ENCODE assay signal across 9 mouse cellular contexts in genomic region chr7:140062307-140062706, GRCm38 (mm10). TPM values are rescaled to one million over a fixed set of nuclear protein-coding genes. Genes with fewer than 3 reads are reported as not detected.
A peak's percentile ranks its signal among the peaks of the same experiment; 100 is the strongest.
DNase-seq lines count a peak whose midpoint lies in the region; ATAC-seq and TF ChIP-seq lines count a peak whose summit lies in the region.
"Had no signal": no experiment of that assay in that cellular context is flagged by ENCODE, and none has a peak within 500 bp of the region (broad histone marks: within the 10 kb centered on the region; RNA-seq: fewer than 3 reads in every experiment).

No protein-coding gene starts in this region.

- intact Hi-C loops in heart, adult 2 months (cut with DNase I): loop anchor here (1.0 to 2.0 kb wide), 2 partner anchors 93 to 158 kb away; no protein-coding TSS in a partner anchor

- H3K79me2 ChIP-seq in heart, adult 2 months (replicated peaks; ENCODE audit: control insufficient read depth, insufficient read depth, low read length): no peaks in the 10 kb centered on the region

- no peak overlapping the region for H3K27ac ChIP-seq in heart, adult 2 months
- H3K27ac ChIP-seq in heart, embryonic 10.5 days: no peak overlapping the region
- H3K27ac ChIP-seq in neural tube, embryonic 12.5 days: 0 out of 2 replicates have a peak overlapping the region, but pooled peaks have one; percentile 74

- no peak for DNase-seq in heart, adult 2 months
- DNase-seq in heart, embryonic 10.5 days (ENCODE audit: low spot score): no peak
- peak; percentile 35 for DNase-seq in 416B (ENCODE audit: low read depth)
- DNase-seq in embryo, embryonic 11 days: peak; percentile 72
- peak; percentile 51 for DNase-seq in kidney, postnatal 10 days
- no peak for DNase-seq in heart, adult 8-10 months (ENCODE audit: low spot score)
- no peak for DNase-seq in left cerebral cortex, adult 11 months (ENCODE audit: low spot score)

- H3K4me1 ChIP-seq in heart, adult 2 months (ENCODE audit: control insufficient read depth, insufficient read depth, low read length): no peaks in the 10 kb centered on the region
- H3K4me1 ChIP-seq in heart, embryonic 10.5 days: peaks cover 19% of the 10 kb centered on the region
- H3K4me1 ChIP-seq in neural tube, embryonic 12.5 days: peaks cover 57% of the 10 kb centered on the region

- no peaks in the 10 kb centered on the region for H3K9me3 ChIP-seq in heart, embryonic 10.5 days
- no peaks in the 10 kb centered on the region for H3K9me3 ChIP-seq in neural tube, embryonic 12.5 days

- 0 out of 2 replicates have a peak, but pooled peaks have one; percentile 10 for ATAC-seq in neural tube, embryonic 12.5 days (ENCODE audit: low FRiP score, low read depth)

- peaks cover 22% of the 10 kb centered on the region for H3K27me3 ChIP-seq in heart, adult 2 months (ENCODE audit: control insufficient read depth, insufficient read depth, low read length)
- H3K27me3 ChIP-seq in heart, embryonic 10.5 days (ENCODE audit: insufficient read depth, poor library complexity, severe bottlenecking): peaks cover 89% of the 10 kb centered on the region
- peaks cover 5% of the 10 kb centered on the region; the same call in 1 of the 2 replicates for H3K27me3 ChIP-seq in neural tube, embryonic 12.5 days (replicated peaks)

- no peak for TF ChIP-seq POLR2A in heart, adult 2 months (IDR thresholded peaks at IDR 0.05; ENCODE audit: insufficient read depth, low read depth, low read length)

- peak; percentile 43 for TF ChIP-seq CTCF in heart, adult 2 months (IDR thresholded peaks at IDR 0.05)

- no peak overlapping the region for H3K4me3 ChIP-seq in heart, adult 2 months
- no peak overlapping the region for H3K4me3 ChIP-seq in heart, embryonic 10.5 days
- H3K4me3 ChIP-seq in neural tube, embryonic 12.5 days: no peak overlapping the region

- no peak for TF ChIP-seq EP300 in heart, adult 2 months (IDR thresholded peaks at IDR 0.05; ENCODE audit: insufficient read depth, low read depth, low read length)

- H3K36me3 ChIP-seq in heart, adult 2 months (ENCODE audit: control insufficient read depth, insufficient read depth, low read length): no peaks in the 10 kb centered on the region
- H3K36me3 ChIP-seq in heart, embryonic 10.5 days: no peaks in the 10 kb centered on the region
- H3K36me3 ChIP-seq in neural tube, embryonic 12.5 days: no peaks in the 10 kb centered on the region

- peak overlapping the region; percentile 60 for H3K4me2 ChIP-seq in neural tube, embryonic 12.5 days (replicated peaks)

- no peak overlapping the region for H3K9ac ChIP-seq in heart, adult 2 months (ENCODE audit: low read depth, low read length)
- H3K9ac ChIP-seq in neural tube, embryonic 12.5 days: no peak overlapping the region

- WGBS in heart, adult 2 months: 21% methylated on average over 11 of the region's 11 CpGs
- 13% methylated on average over 11 of the region's 11 CpGs for WGBS in heart, embryonic 10.5 days
- 9% methylated on average over 11 of the region's 11 CpGs for WGBS in neural tube, embryonic 12.5 days

RNA-seq across cellular contexts. Expression of gene Msx3, which starts 13.4 kb away (rescaled TPM):
- total RNA-seq in heart, adult 2 months (2021): not detected
- not detected in 2 replicates for polyA plus RNA-seq in heart, adult 2 months (2012; rRNA removed)
- not detected in 2 replicates for polyA plus RNA-seq in heart, embryonic 10.5 days (2016; fragmentation: Nextera tagmentation; extraction: Ambion mirVana)
- polyA plus RNA-seq in neural tube, embryonic 12.5 days (2016; fragmentation: Nextera tagmentation; extraction: Ambion mirVana): 81.6 and 95.9 TPM in 2 replicates
- not detected for total RNA-seq in heart, adult 8-10 months (2022)
- polyA plus RNA-seq: lung, embryonic 16.5 days had no signal

RNA-seq across cellular contexts. Expression of gene Caly, which starts 20.0 kb away (rescaled TPM):
- total RNA-seq in heart, adult 2 months (2021): under 1 TPM in 1 of 2 experiments, not detected in 1; 0.23 TPM
- polyA plus RNA-seq in heart, adult 2 months (2012; rRNA removed): 0.10 and 0.53 TPM in 2 replicates
- polyA plus RNA-seq in heart, embryonic 10.5 days (2016; fragmentation: Nextera tagmentation; extraction: Ambion mirVana): 0.30 and 0.45 TPM in 2 replicates
- 25.5 and 28.4 TPM in 2 replicates for polyA plus RNA-seq in neural tube, embryonic 12.5 days (2016; fragmentation: Nextera tagmentation; extraction: Ambion mirVana)
- total RNA-seq in heart, adult 8-10 months (2022): under 1 TPM in 3 of 4 experiments, not detected in 1; 0.25 to 0.50 (median 0.30) TPM

RNA-seq across cellular contexts. Expression of gene Tubgcp2, which starts 25.8 kb away (rescaled TPM):
- 10 to 100 TPM; 28.4 to 33.5 TPM for total RNA-seq in heart, adult 2 months (2021)
- 21.7 and 29.7 TPM in 2 replicates for polyA plus RNA-seq in heart, adult 2 months (2012; rRNA removed)
- 50.8 and 55.4 TPM in 2 replicates for polyA plus RNA-seq in heart, embryonic 10.5 days (2016; fragmentation: Nextera tagmentation; extraction: Ambion mirVana)
- polyA plus RNA-seq in neural tube, embryonic 12.5 days (2016; fragmentation: Nextera tagmentation; extraction: Ambion mirVana): 62.5 and 65.1 TPM in 2 replicates
- total RNA-seq in heart, adult 8-10 months (2022): 10 to 100 TPM; 32.6 to 37.0 (median 34.9) TPM

RNA-seq across cellular contexts. Expression of gene Zfp511, which starts 26.1 kb away (rescaled TPM):
- 10 to 100 TPM in 1 of 2 experiments, 1 to 10 TPM in 1; 8.5 to 11.1 TPM for total RNA-seq in heart, adult 2 months (2021)
- 20.8 and 21.2 TPM in 2 replicates for polyA plus RNA-seq in heart, adult 2 months (2012; rRNA removed)
- 36.8 and 36.9 TPM in 2 replicates for polyA plus RNA-seq in heart, embryonic 10.5 days (2016; fragmentation: Nextera tagmentation; extraction: Ambion mirVana)
- 49.2 and 54.8 TPM in 2 replicates for polyA plus RNA-seq in neural tube, embryonic 12.5 days (2016; fragmentation: Nextera tagmentation; extraction: Ambion mirVana)
- total RNA-seq in heart, adult 8-10 months (2022): 10 to 100 TPM in 2 of 4 experiments, 1 to 10 TPM in 2; 7.7 to 11.8 (median 10.7) TPM

RNA-seq across cellular contexts. Expression of gene Prap1, which starts 30.9 kb away (rescaled TPM):
- total RNA-seq in heart, adult 2 months (2021): not detected
- 0.27 TPM in 1 of 2 replicates, not detected in the other for polyA plus RNA-seq in heart, adult 2 months (2012; rRNA removed)
- polyA plus RNA-seq in heart, embryonic 10.5 days (2016; fragmentation: Nextera tagmentation; extraction: Ambion mirVana): not detected in 2 replicates
- polyA plus RNA-seq in neural tube, embryonic 12.5 days (2016; fragmentation: Nextera tagmentation; extraction: Ambion mirVana): not detected in 2 replicates
- not detected for total RNA-seq in heart, adult 8-10 months (2022)
- polyA plus RNA-seq: lung, embryonic 16.5 days had no signal

Comparison
In these comparisons a context has a peak if more than half of its experiments do, and no peak if none do; other contexts are left out.
1. DNase-seq: peak in 416B (single experiment), embryo, embryonic 11 days (single experiment) and kidney, postnatal 10 days (single experiment); none in heart, adult 2 months (0 of 2), heart, embryonic 10.5 days (single experiment), heart, adult 8-10 months (single experiment) and left cerebral cortex, adult 11 months (single experiment).
2. RNA of gene Msx3, which starts 13.4 kb away (polyA plus RNA-seq): 81.6 to 95.9 TPM in neural tube, embryonic 12.5 days; not detected in heart, adult 2 months and not detected in heart, embryonic 10.5 days; every median in the first group is over 10 times any median in the second.
3. RNA of gene Caly, which starts 20.0 kb away (polyA plus RNA-seq): 25.5 to 28.4 TPM in neural tube, embryonic 12.5 days; 0.30 to 0.45 TPM in heart, embryonic 10.5 days and 0.10 to 0.53 TPM in heart, adult 2 months; every median in the first group is over 10 times any median in the second.